Mouse (Mus musculus): Measurements from ENCODE around the gene Btg1-ps2.
"Not testable (repeated sequence)": the region's sequence is repeated elsewhere in the genome, so short reads cannot be mapped to it uniquely, and the experiment has no call there.

Gene Btg1-ps2

DNA sequence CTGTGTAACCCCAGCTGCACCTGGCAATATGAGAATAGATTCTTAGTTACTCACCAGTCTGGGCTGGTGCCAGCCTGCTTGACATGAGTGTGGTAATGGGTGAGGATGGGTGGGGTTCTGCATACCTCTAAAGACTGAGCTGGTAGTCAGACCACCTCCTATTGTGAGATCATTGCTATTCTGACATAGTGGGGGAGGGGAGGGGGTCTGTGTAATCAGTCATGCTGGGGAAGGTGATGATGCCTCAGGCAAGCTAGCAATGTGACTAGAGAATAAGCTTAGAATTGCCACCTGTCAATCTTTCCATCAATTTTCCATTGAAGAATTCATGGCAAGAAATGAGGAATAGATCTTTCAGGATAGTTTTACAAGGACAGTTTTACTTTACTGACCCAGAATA is at the start of gene Btg1-ps2:
Gene Btg1-ps2, minus strand, starts transcription at position 101 of the 400 bp plus-strand sequence.
- not testable (repeated sequence) for DNase-seq

DNA sequence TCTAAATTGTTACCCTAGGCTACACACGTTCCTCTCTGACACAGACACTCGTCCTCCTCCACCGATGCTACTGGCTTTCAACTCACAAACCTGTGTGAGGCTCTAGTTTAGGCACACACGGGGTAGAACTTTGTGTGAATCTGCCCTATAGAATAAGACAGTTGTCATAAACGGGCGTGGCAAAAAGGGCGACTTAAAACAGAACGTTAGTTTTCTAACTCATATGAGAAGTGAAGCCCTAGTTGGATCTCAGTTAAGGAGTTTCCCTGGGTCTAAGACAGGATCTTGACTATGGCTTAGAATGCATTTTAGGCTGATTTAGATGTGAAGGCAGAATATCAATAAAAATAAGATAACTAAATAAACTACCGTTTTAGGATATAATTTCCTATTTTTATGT is 42.1 kb upstream of the Btg1-ps2 start, which contains the start of gene Rhox11:
Gene Rhox11, minus strand, starts transcription at position 101 of the 400 bp plus-strand sequence.
- DNase-seq = no peak

DNA sequence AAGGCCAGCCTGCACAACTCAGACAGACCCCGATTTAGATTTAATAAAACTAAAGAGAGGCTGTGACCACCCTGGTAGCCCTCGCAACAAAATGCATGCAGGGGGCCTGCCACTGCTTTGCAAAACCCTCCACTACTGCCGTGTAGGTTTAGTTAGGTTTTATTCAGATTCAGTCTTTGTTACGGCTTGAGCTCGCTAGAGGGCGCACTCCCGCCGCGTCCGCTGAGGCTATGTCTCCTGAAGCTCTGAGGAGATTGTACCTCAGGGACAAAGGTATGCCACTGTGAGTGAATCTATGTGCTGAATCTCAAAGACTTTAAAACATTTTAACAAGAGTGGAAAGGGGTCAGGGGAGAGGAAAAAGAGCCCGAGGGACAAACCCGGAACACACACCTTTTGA is 41.3 kb upstream of the Btg1-ps2 start:
- peak; percentile 18 for DNase-seq

DNA sequence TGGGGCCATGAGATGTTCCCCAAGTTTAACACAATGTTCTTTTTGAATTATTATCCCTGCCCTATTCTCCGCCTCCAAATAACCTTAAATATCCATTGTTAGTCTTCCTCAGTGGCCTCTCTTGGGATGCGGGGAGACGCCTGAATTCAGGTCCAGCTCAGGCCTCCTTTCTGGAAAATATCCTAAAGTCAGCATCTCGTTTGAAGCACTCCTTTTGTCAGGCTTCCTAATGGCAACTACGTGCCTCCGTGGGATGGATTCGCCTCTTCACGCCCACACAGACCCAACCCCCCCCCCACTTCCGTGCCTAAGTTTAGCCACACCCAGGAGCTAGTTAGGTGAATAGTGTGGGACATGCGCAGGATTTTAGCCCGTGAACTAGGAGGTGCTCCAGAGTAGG is 23.3 kb upstream of the Btg1-ps2 start, which contains the start of gene Rhox10:
Gene Rhox10, plus strand, starts transcription at position 301 of the 400 bp plus-strand sequence.
- no peak for DNase-seq

DNA sequence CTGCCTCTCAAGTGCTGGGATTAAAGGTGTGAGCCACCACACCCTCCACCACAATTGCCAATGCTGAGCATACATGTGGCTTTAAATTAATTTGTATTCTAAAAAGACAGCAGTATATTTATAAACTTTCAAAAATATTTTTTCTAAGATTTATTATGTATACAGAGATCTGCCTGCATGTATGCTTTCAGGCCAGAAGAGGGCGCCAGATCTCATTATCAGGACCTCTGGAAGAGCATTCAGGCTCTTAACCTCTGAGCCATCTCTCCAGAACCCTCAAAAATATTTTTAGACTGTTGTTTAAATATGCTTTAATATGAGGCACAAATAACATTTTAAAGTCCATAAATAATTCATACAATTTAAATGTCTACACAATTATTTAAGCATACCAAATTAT is 18.6 kb upstream of the Btg1-ps2 start:
- DNase-seq = no peak

DNA sequence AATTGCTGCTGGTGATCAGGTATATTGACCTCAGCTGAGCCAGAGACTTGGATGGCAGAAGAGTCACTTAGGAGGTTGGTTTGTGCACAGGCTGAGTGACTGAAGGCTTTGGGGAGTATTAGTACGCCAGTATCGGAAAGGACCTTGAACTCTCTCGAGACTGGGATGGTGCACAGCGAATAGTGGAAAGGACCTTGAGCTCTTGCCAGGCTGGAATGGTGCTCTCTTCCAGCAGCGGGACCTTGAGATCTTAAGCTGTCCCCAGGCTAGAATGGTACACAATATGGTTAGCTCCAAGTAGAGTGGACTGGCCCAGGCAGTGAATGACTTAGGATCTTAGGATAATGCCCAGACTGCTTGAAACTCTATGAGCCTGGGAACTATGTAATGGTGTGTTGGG is 3.2 kb downstream of the Btg1-ps2 start:
- DNase-seq = no peak

DNA sequence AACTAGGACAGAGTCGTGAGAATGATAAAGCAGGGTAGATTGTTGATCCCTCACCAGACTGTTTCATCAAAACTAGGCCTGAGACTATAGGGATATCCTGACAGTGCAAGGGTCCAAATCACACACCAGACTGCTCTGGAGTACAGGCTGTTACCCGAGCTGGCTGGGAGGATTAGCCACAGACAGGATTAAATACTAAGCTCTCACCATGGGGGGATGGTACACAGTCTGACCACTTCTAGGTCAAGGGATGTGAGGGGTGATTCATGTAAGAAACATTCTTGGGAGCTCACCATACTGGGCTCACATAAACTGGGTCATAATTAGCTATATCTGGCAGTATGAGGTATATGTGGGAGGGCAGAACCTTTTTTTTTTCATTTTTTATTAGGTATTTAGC is 9.1 kb downstream of the Btg1-ps2 start:
- DNase-seq = no peak

DNA sequence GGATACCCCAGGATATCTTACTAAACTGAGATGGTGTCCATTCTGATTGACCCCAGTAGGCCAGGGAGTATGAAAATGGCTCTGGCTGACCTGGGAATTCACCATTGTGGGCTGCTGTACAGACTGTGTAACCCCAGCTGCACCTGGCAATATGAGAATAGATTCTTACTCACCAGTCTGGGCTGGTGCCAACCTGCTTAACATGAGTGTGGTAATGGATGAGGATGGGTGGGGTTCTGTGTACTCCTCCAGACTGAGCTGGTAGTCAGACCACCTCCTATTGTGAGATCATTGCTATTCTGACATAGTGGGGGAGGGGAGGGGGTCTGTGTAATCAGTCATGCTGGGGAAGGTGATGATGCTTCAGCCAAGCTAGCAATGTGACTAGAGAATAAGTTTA is 24.3 kb downstream of the Btg1-ps2 start, which contains the start of gene Btg1-ps1:
Gene Btg1-ps1, minus strand, starts transcription at position 219 of the 400 bp plus-strand sequence.
- not testable (repeated sequence) for DNase-seq

DNA sequence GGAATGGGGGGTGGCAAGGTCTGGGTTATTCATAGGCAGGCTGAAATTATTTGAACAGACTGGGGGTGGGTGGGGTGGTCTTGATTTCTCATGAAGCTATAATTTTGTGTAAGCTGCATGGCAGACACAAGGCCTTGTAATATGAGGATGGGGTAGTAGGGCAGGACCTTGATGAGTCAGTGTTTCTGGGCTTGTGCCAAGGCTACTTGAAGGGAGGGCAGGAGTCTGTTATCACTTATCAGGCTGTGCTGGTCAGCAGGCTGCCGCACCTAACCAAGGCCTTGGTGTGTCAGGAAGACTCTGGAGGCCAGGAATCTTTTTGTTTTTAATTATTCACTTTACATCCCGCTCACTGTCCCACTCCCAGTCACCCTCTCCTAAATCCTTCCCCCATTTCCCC is 34.2 kb downstream of the Btg1-ps2 start:
- DNase-seq = no peak

Measured in thymus, postnatal 14 days (tissue).